Mouse (Mus musculus) ES-Bruce4 (cell line): ENCODE data around the gene Mipep.

Experiments
- CTCF ChIP-seq: IDR thresholded peaks from one replicate; pipeline ENCODE4 v1.8.1; 2011; ENCODE audit warnings: low read depth, low read length
- EP300 ChIP-seq: IDR thresholded peaks from 2 replicates; pipeline ENCODE4 v1.6.1; 2011; ENCODE audit warnings: low read depth, low read length; ENCODE audit not compliant: insufficient read depth
- POLR2A ChIP-seq: IDR thresholded peaks from one replicate; pipeline ENCODE4 v1.8.1; 2011; ENCODE audit warnings: low read length; ENCODE audit not compliant: insufficient read depth

- TF ChIP-seq EP300 (no peak), CTCF (no peak), POLR2A (no peak)
These were observed 151.3 kb downstream of the Mipep start for GRCm38 (mm10) chr14:60935705-60936104.
